Mouse (Mus musculus) heart, postnatal 14 days (tissue): Measurements from ENCODE around the gene Cacna2d3. TPM values are rescaled to one million over a fixed set of nuclear protein-coding genes. Genes with fewer than 3 reads are reported as not detected.

Experiments
- DNase-seq, 2 experiments: peaks; one replicate each; pipeline ENCODE4 v3.0.0; 2021 to 2022
- intact Hi-C: fragments of 180-260 bp; cut with DNase I; formaldehyde crosslinking; loops from one replicate; pipeline ENCODE4 v1.15.1; 2025
- total RNA-seq, 2 experiments: library from RNA; stranded (reverse); gene quantifications; 2 replicates each; pipeline ENCODE4 v1.2.3; 2021

The Cacna2d3 gene
- total RNA-seq, 2 experiments from 2014 or later: 0.07 to 0.17 TPM

GRCm38 (mm10) chr14:29029896-29030420 is 691.7 kb downstream of the Cacna2d3 start:
- DNase-seq: no peak
- intact Hi-C loops: no loop called here

- no peak for DNase-seq
- intact Hi-C loops: no loop called here
These were observed 692.6 kb downstream of the Cacna2d3 start for GRCm38 (mm10) chr14:29029107-29029469.

GRCm38 (mm10) chr14:29028391-29029106 is 693.1 kb downstream of the Cacna2d3 start:
- intact Hi-C loops: no loop called here
- DNase-seq: no peak

- no peak for DNase-seq
- intact Hi-C loops: no loop called here
These were observed 694.4 kb downstream of the Cacna2d3 start for GRCm38 (mm10) chr14:29027276-29027675.

GRCm38 (mm10) chr14:29025335-29025734 is 696.3 kb downstream of the Cacna2d3 start:
- DNase-seq: no peak
- intact Hi-C loops: no loop called here

GRCm38 (mm10) chr14:29023246-29023645 is 698.4 kb downstream of the Cacna2d3 start:
- intact Hi-C loops: no loop called here
- peak; percentile 38 to 47 for DNase-seq

- DNase-seq: no peak
- intact Hi-C loops: no loop called here
These were observed 700.4 kb downstream of the Cacna2d3 start for GRCm38 (mm10) chr14:29021295-29021694.

GRCm38 (mm10) chr14:29018316-29019000 is 703.2 kb downstream of the Cacna2d3 start:
- DNase-seq: no peak
- intact Hi-C loops: no loop called here

- intact Hi-C loops: no loop called here
- peak; percentile 41 to 71 for DNase-seq
These were observed 703.8 kb downstream of the Cacna2d3 start, which contains the start of gene Lrtm1 for GRCm38 (mm10) chr14:29017883-29018282. Gene Lrtm1, plus strand, starts transcription at chr14:29018208.

- intact Hi-C loops: no loop called here
- no peak for DNase-seq
These were observed 705.8 kb downstream of the Cacna2d3 start for GRCm38 (mm10) chr14:29015896-29016295.

- intact Hi-C loops: no loop called here
- DNase-seq: no peak
These were observed 707.0 kb downstream of the Cacna2d3 start for GRCm38 (mm10) chr14:29014680-29015079.

- intact Hi-C loops: no loop called here
- no peak for DNase-seq
These were observed 708.5 kb downstream of the Cacna2d3 start for GRCm38 (mm10) chr14:29013161-29013560.

GRCm38 (mm10) chr14:29009644-29010043 is 712.0 kb downstream of the Cacna2d3 start:
- DNase-seq: no peak
- intact Hi-C loops: no loop called here

GRCm38 (mm10) chr14:29005228-29005840 is 716.3 kb downstream of the Cacna2d3 start:
- intact Hi-C loops: no loop called here
- no peak for DNase-seq

GRCm38 (mm10) chr14:28996569-28996968 is 725.1 kb downstream of the Cacna2d3 start:
- intact Hi-C loops: no loop called here
- no peak for DNase-seq

- no peak for DNase-seq
- intact Hi-C loops: no loop called here
These were observed 733.3 kb downstream of the Cacna2d3 start for GRCm38 (mm10) chr14:28988211-28988900.

- intact Hi-C loops: no loop called here
These were observed 737.4 kb downstream of the Cacna2d3 start for GRCm38 (mm10) chr14:28984276-28984675.

GRCm38 (mm10) chr14:28980482-28980881 is 741.2 kb downstream of the Cacna2d3 start:
- intact Hi-C loops: no loop called here
- DNase-seq: peak in 1 of 2 experiments; percentile 9

More at GRCm38 (mm10) chr14:28984276-28984675, 737.4 kb downstream of the Cacna2d3 start:
- DNase-seq: no peak

- intact Hi-C loops: no loop called here
- DNase-seq: no peak
These were observed 742.4 kb downstream of the Cacna2d3 start for GRCm38 (mm10) chr14:28979230-28979629.

GRCm38 (mm10) chr14:28972620-28973019 is 749.0 kb downstream of the Cacna2d3 start:
- no peak for DNase-seq
- intact Hi-C loops: no loop called here

GRCm38 (mm10) chr14:28969247-28969646 is 752.4 kb downstream of the Cacna2d3 start:
- DNase-seq: no peak
- intact Hi-C loops: no loop called here
